ENCODE assay signal across 13 mouse cellular contexts in genomic region chr17:33091630-33092029, GRCm38 (mm10). TPM values are rescaled to one million over a fixed set of nuclear protein-coding genes. Genes with fewer than 3 reads are reported as not detected.
DNase-seq lines count a peak whose midpoint lies in the region; ATAC-seq lines count a peak whose summit lies in the region.
"Had no signal": no experiment of that assay in that cellular context is flagged by ENCODE, and none has a peak within 500 bp of the region (broad histone marks: within the 10 kb centered on the region; RNA-seq: fewer than 3 reads in every experiment).

No protein-coding gene starts in this region.

- no peak overlapping the region for H3K4me3 ChIP-seq in heart, embryonic 12.5 days
- peak overlapping the region; percentile 4; the same call in 1 of the 2 replicates for H3K4me3 ChIP-seq in hindbrain, embryonic 10.5 days
- peak overlapping the region; percentile 75; the same call in 1 of the 2 replicates for H3K4me3 ChIP-seq in limb, embryonic 10.5 days
- no peak overlapping the region for H3K4me3 ChIP-seq in midbrain, embryonic 15.5 days

- H3K9me3 ChIP-seq in heart, embryonic 12.5 days (replicated peaks): no peaks in the 10 kb centered on the region
- no peaks in the 10 kb centered on the region for H3K9me3 ChIP-seq in hindbrain, embryonic 10.5 days
- H3K9me3 ChIP-seq in limb, embryonic 10.5 days (replicated peaks): no peaks in the 10 kb centered on the region
- H3K9me3 ChIP-seq in midbrain, embryonic 15.5 days: no peaks in the 10 kb centered on the region
- H3K9me3 ChIP-seq: embryonic facial prominence, embryonic 13.5 days; heart, embryonic 15.5 days; liver, embryonic 12.5 days had no signal

- H3K4me1 ChIP-seq in heart, embryonic 12.5 days (replicated peaks): peaks cover 8% of the 10 kb centered on the region
- peaks cover 37% of the 10 kb centered on the region for H3K4me1 ChIP-seq in hindbrain, embryonic 10.5 days (replicated peaks)
- peaks cover 13% of the 10 kb centered on the region for H3K4me1 ChIP-seq in limb, embryonic 10.5 days
- peaks cover 22% of the 10 kb centered on the region for H3K4me1 ChIP-seq in midbrain, embryonic 15.5 days

- no peak overlapping the region for H3K27ac ChIP-seq in heart, embryonic 12.5 days (ENCODE audit: poor library complexity, severe bottlenecking)
- peak overlapping the region; percentile 93 for H3K27ac ChIP-seq in hindbrain, embryonic 10.5 days
- no peak overlapping the region for H3K27ac ChIP-seq in limb, embryonic 10.5 days
- H3K27ac ChIP-seq in midbrain, embryonic 15.5 days: no peak overlapping the region

- no peak for ATAC-seq in heart, embryonic 12.5 days (ENCODE audit: insufficient number of reproducible peaks, low FRiP score)
- no peak for ATAC-seq in midbrain, embryonic 15.5 days (replicated peaks)

- no peaks in the 10 kb centered on the region for H3K27me3 ChIP-seq in heart, embryonic 12.5 days (replicated peaks)
- H3K27me3 ChIP-seq in hindbrain, embryonic 10.5 days (ENCODE audit: insufficient read depth, poor library complexity, severe bottlenecking): no peaks in the 10 kb centered on the region
- H3K27me3 ChIP-seq in limb, embryonic 10.5 days (ENCODE audit: low read depth, poor library complexity, severe bottlenecking): no peaks in the 10 kb centered on the region
- H3K27me3 ChIP-seq in midbrain, embryonic 15.5 days (replicated peaks): no peaks in the 10 kb centered on the region
- H3K27me3 ChIP-seq: embryonic facial prominence, embryonic 13.5 days; heart, embryonic 15.5 days had no signal

- no peaks in the 10 kb centered on the region for H3K36me3 ChIP-seq in heart, embryonic 12.5 days
- no peaks in the 10 kb centered on the region for H3K36me3 ChIP-seq in hindbrain, embryonic 10.5 days
- no peaks in the 10 kb centered on the region for H3K36me3 ChIP-seq in limb, embryonic 10.5 days
- H3K36me3 ChIP-seq in midbrain, embryonic 15.5 days (replicated peaks): no peaks in the 10 kb centered on the region
- H3K36me3 ChIP-seq: heart, embryonic 15.5 days; liver, embryonic 12.5 days had no signal

- H3K9ac ChIP-seq in heart, embryonic 12.5 days: no peak overlapping the region
- no peak overlapping the region for H3K9ac ChIP-seq in midbrain, embryonic 15.5 days

- WGBS in heart, embryonic 12.5 days: 91% methylated on average over 1 of the region's 1 CpGs
- WGBS in hindbrain, embryonic 10.5 days: 34% methylated on average over 1 of the region's 1 CpGs
- WGBS in limb, embryonic 10.5 days: 89% methylated on average over 1 of the region's 1 CpGs
- WGBS in midbrain, embryonic 15.5 days: 61% methylated on average over 1 of the region's 1 CpGs

- peak; percentile 74 for DNase-seq in heart, adult 11 months
- DNase-seq in hindbrain, embryonic 10.5 days (ENCODE audit: low spot score): peak; percentile 12
- no peak for DNase-seq in limb, embryonic 10.5 days (ENCODE audit: low spot score)
- no peak for DNase-seq in ovary, adult 18-20 months (ENCODE audit: low spot score)
- no peak for DNase-seq in right cerebral cortex, postnatal 10 days (ENCODE audit: low spot score in 2 of 2)
- DNase-seq in left cerebral cortex, postnatal 10 days (ENCODE audit: extremely low spot score in 1 of 2, low spot score in 2 of 2): no peak

- intact Hi-C loops in left cerebral cortex, postnatal 10 days (cut with DNase I): no loop called here

- no peak overlapping the region for H3K4me2 ChIP-seq in heart, embryonic 12.5 days
- H3K4me2 ChIP-seq in midbrain, embryonic 15.5 days: peak overlapping the region; percentile 79; the same call in 1 of the 2 replicates

RNA-seq across cellular contexts. Expression of gene Zfp563, which starts 2.5 kb away (rescaled TPM):
- polyA plus RNA-seq in heart, embryonic 12.5 days (2016; fragmentation: Nextera tagmentation; extraction: Ambion mirVana): 4.4 and 4.7 TPM in 2 replicates
- 6.8 and 8.0 TPM in 2 replicates for polyA plus RNA-seq in hindbrain, embryonic 10.5 days (2016; fragmentation: Nextera tagmentation; extraction: Ambion mirVana)
- 5.9 and 8.6 TPM in 2 replicates for polyA plus RNA-seq in limb, embryonic 10.5 days (2016; fragmentation: Nextera tagmentation; extraction: Ambion mirVana)
- 23.0 and 24.0 TPM in 2 replicates for polyA plus RNA-seq in midbrain, embryonic 15.5 days (2015; fragmentation: Nextera tagmentation; extraction: Ambion mirVana)
- total RNA-seq in left cerebral cortex, postnatal 10 days (2021): 10 to 100 TPM; 17.8 to 18.8 TPM

RNA-seq across cellular contexts. Expression of gene 4921501E09Rik, which starts 23.8 kb away (rescaled TPM):
- not detected in 2 replicates for polyA plus RNA-seq in heart, embryonic 12.5 days (2016; fragmentation: Nextera tagmentation; extraction: Ambion mirVana)
- polyA plus RNA-seq in hindbrain, embryonic 10.5 days (2016; fragmentation: Nextera tagmentation; extraction: Ambion mirVana): not detected in 2 replicates
- not detected in 2 replicates for polyA plus RNA-seq in limb, embryonic 10.5 days (2016; fragmentation: Nextera tagmentation; extraction: Ambion mirVana)
- polyA plus RNA-seq in midbrain, embryonic 15.5 days (2015; fragmentation: Nextera tagmentation; extraction: Ambion mirVana): not detected in 2 replicates
- total RNA-seq in left cerebral cortex, postnatal 10 days (2021): not detected
- total RNA-seq: adrenal gland, postnatal 25 days; layer of hippocampus, postnatal 25 days had no signal
- polyA plus RNA-seq: embryonic facial prominence, embryonic 13.5 days; heart, embryonic 15.5 days; liver, embryonic 12.5 days had no signal

RNA-seq across cellular contexts. Expression of gene Morc2b, which starts 47.9 kb away (rescaled TPM):
- not detected in 2 replicates for polyA plus RNA-seq in heart, embryonic 12.5 days (2016; fragmentation: Nextera tagmentation; extraction: Ambion mirVana)
- polyA plus RNA-seq in hindbrain, embryonic 10.5 days (2016; fragmentation: Nextera tagmentation; extraction: Ambion mirVana): 0.04 TPM in 1 of 2 replicates, not detected in the other
- 0.11 TPM in 1 of 2 replicates, not detected in the other for polyA plus RNA-seq in limb, embryonic 10.5 days (2016; fragmentation: Nextera tagmentation; extraction: Ambion mirVana)
- 0.34 and 0.50 TPM in 2 replicates for polyA plus RNA-seq in midbrain, embryonic 15.5 days (2015; fragmentation: Nextera tagmentation; extraction: Ambion mirVana)
- total RNA-seq in left cerebral cortex, postnatal 10 days (2021): under 1 TPM; 0.62 to 0.97 TPM
- total RNA-seq: adrenal gland, postnatal 25 days had no signal
- polyA plus RNA-seq: embryonic facial prominence, embryonic 13.5 days; heart, embryonic 15.5 days; liver, embryonic 12.5 days had no signal

RNA-seq across cellular contexts. Expression of gene Zfp763, which starts 58.4 kb away (rescaled TPM):
- 6.5 and 6.7 TPM in 2 replicates for polyA plus RNA-seq in heart, embryonic 12.5 days (2016; fragmentation: Nextera tagmentation; extraction: Ambion mirVana)
- polyA plus RNA-seq in hindbrain, embryonic 10.5 days (2016; fragmentation: Nextera tagmentation; extraction: Ambion mirVana): 12.6 and 16.2 TPM in 2 replicates
- polyA plus RNA-seq in limb, embryonic 10.5 days (2016; fragmentation: Nextera tagmentation; extraction: Ambion mirVana): 11.7 and 15.4 TPM in 2 replicates
- 28.7 and 29.5 TPM in 2 replicates for polyA plus RNA-seq in midbrain, embryonic 15.5 days (2015; fragmentation: Nextera tagmentation; extraction: Ambion mirVana)
- total RNA-seq in left cerebral cortex, postnatal 10 days (2021): 10 to 100 TPM; 22.1 to 26.9 TPM

Comparison
In these comparisons a context has a peak if more than half of its experiments do, and no peak if none do; other contexts are left out.
1. DNase-seq: peak in heart, adult 11 months (single experiment) and hindbrain, embryonic 10.5 days (single experiment); none in limb, embryonic 10.5 days (single experiment), ovary, adult 18-20 months (single experiment), right cerebral cortex, postnatal 10 days (0 of 2) and left cerebral cortex, postnatal 10 days (0 of 2).
2. H3K4me3 ChIP-seq: peak in hindbrain, embryonic 10.5 days (single experiment) and limb, embryonic 10.5 days (single experiment); none in heart, embryonic 12.5 days (single experiment) and midbrain, embryonic 15.5 days (single experiment).